Mouse (Mus musculus) neural tube, embryonic 15.5 days (tissue): ENCODE measurements at regions not wholly inside any gene's neighbourhood (a gene's known extent, or its start where the extent isn't known, plus 50 kb on each side); places are given as distances from the start of the nearest gene placed in this dataset.

Experiments
- ATAC-seq: fragments of 200-750 bp; cut with Nextera tagmentation; 2 replicates; pipeline ENCODE4 v1.8.0; 2017; ENCODE audit warnings: mild to moderate bottlenecking, moderate TSS enrichment, moderate library complexity; ENCODE audit not compliant: low FRiP score
- H3K27ac ChIP-seq: fragments of 300-500 bp; sonication (generic); replicated peaks from 2 replicates; pipeline ENCODE4 v1.5.1; 2015; ENCODE audit warnings: mild to moderate bottlenecking, inconsistent platforms
- H3K27me3 ChIP-seq: fragments of 300-500 bp; sonication (generic); replicated peaks from 2 replicates; pipeline ENCODE4 v1.6.1; 2015; ENCODE audit warnings: inconsistent platforms
- H3K36me3 ChIP-seq: fragments of 300-500 bp; sonication (generic); 2 replicates; pipeline ENCODE4 v1.6.1; 2015; ENCODE audit warnings: inconsistent platforms
- H3K4me1 ChIP-seq: fragments of 300-500 bp; sonication (generic); 2 replicates; pipeline ENCODE4 v1.6.1; 2015; ENCODE audit warnings: inconsistent platforms
- H3K4me2 ChIP-seq: fragments of 300-500 bp; sonication (generic); 2 replicates; pipeline ENCODE4 v1.6.1; 2015; ENCODE audit warnings: inconsistent platforms, mild to moderate bottlenecking, moderate library complexity
- H3K4me3 ChIP-seq: fragments of 300-500 bp; sonication (generic); replicated peaks from 2 replicates; pipeline ENCODE4 v1.5.1; 2015; ENCODE audit warnings: mild to moderate bottlenecking, inconsistent platforms
- H3K9ac ChIP-seq: fragments of 300-500 bp; sonication (generic); replicated peaks from 2 replicates; pipeline ENCODE4 v1.6.1; 2015; ENCODE audit warnings: mild to moderate bottlenecking, inconsistent platforms
- H3K9me3 ChIP-seq: fragments of 300-500 bp; sonication (generic); replicated peaks from 2 replicates; pipeline ENCODE4 v1.6.1; 2016; ENCODE audit warnings: inconsistent platforms
- WGBS: fragments of 180-500 bp; shearing (Covaris S2); methylation state at CpG from one replicate; pipeline ENCODE4 v1.1.7; 2015; ENCODE audit warnings: mixed read lengths; 5-methylcytosine and 5-hydroxymethylcytosine counted together

- Histone ChIP-seq H3K4me2 (peak overlapping the region; percentile 71), H3K9ac (0 out of 2 replicates have a peak overlapping the region, but pooled peaks have one; percentile 14), H3K4me3 (peak overlapping the region; percentile 30), H3K27me3 (peaks cover 23% of the 10 kb centered on the region), H3K36me3 (no peaks in the 10 kb centered on the region), H3K4me1 (peaks cover 15% of the 10 kb centered on the region), H3K27ac (no peak overlapping the region), H3K9me3 (no peaks in the 10 kb centered on the region)
- no peak for ATAC-seq
- 11% methylated on average over 10 of the region's 10 CpGs for WGBS
These were observed 73.4 kb upstream of the 4930535I16Rik start for GRCm38 (mm10) chr4:123991223-123991622.

GRCm38 (mm10) chr4:123990293-123991185 is 72.7 kb upstream of the 4930535I16Rik start:
- H3K36me3 ChIP-seq: no peaks in the 10 kb centered on the region
- H3K9ac ChIP-seq: peak overlapping the region; percentile 14
- peak overlapping the region; percentile 71 for H3K4me2 ChIP-seq
- WGBS: 2% methylated on average over 37 of the region's 37 CpGs
- no peaks in the 10 kb centered on the region for H3K9me3 ChIP-seq
- H3K27ac ChIP-seq: no peak overlapping the region
- H3K27me3 ChIP-seq: peaks cover 23% of the 10 kb centered on the region
- H3K4me1 ChIP-seq: peaks cover 15% of the 10 kb centered on the region
- peak; percentile 57; the same call in 1 of the 2 replicates for ATAC-seq
- H3K4me3 ChIP-seq: peak overlapping the region; percentile 30
